Mouse (Mus musculus): Measurements from ENCODE around the gene Ripor1. TPM values are rescaled to one million over a fixed set of nuclear protein-coding genes. Genes with fewer than 3 reads are reported as not detected.

Ripor1 gene
- polyA plus RNA-seq, 1 experiment from 2014 or later, result 30.6 TPM

DNA sequence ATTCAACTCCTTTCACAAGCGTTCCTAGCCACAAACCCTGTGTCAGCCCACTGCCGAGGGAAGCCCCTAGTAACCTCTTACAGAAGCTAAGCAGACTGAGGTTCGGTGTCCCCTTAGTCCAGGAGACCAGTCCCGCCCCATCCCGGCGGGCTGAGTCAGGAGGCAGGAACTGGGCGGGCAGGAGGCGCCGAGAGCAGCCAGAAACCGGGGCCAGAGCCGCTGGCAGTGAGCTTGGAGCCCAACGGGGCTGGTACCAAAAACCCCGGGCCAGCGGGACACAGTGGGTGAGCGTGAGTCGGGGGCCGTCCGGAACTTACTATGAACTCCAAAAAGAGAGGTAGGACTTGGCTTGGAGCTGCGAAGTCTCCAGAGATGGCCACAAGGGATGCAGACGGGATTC, 8.0 kb downstream of the Ripor1 start:
- no peaks in the 10 kb centered on the region for H3K9me3 ChIP-seq (ENCODE audit: control insufficient read depth, low read length)
- ATAC-seq (ENCODE audit: low FRiP score) (no peak), DNase-seq (ENCODE audit: low spot score) (no peak)
- peaks cover 15% of the 10 kb centered on the region for H3K4me1 ChIP-seq (replicated peaks; ENCODE audit: control insufficient read depth, insufficient read depth, low read length)
- H3K4me2 ChIP-seq (replicated peaks), result peak overlapping the region; percentile 71
- H3K27me3 ChIP-seq (ENCODE audit: control insufficient read depth, insufficient read depth, low read length), result peaks cover 27% of the 10 kb centered on the region
- 2% methylated on average over 20 of the region's 20 CpGs for WGBS
- H3K36me3 ChIP-seq (replicated peaks; ENCODE audit: control insufficient read depth, insufficient read depth), result peaks cover 34% of the 10 kb centered on the region
- no peak overlapping the region for H3K27ac ChIP-seq
- peak overlapping the region; percentile 9; the same call in 1 of the 2 replicates for H3K4me3 ChIP-seq (replicated peaks; ENCODE audit: low read length)
- peak overlapping the region; percentile 24; the same call in 1 of the 2 replicates for H3K9ac ChIP-seq

DNA sequence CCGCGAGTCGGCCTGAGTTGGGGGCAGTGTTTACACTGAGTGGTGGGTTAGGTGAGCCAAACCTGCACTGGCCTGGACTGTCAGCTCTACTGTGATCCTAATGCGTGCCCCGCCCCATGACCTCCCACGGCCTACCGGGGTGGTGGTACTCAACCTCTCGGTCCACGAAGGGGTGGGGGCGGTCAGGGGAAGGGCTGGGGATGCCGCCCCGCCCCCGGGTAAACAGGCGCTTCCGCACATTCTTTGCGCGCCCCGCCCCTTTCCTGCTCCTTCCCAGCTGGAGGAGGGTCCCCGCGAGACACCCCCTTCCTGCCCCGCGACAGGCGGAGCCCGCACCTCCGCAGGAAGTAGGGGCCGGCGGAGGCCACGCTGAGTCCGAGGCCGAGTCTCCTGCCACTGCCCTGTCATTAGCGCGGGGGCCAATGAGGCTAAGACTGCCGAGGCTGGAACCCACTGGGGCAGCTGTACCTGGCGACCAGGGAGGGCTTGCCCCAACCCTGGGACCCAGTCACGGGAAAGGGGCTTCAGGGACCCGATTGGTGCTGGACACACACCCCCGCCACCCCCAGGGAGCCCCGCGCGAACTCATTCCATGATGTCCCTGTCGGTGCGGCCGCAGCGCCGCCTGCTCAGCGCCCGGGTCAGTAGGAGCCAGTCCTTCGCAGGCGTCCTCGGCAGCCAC, 8.9 kb downstream of the Ripor1 start:
- peak; percentile 35; the same call in 1 of the 2 replicates for ATAC-seq (ENCODE audit: low FRiP score)
- peaks cover 27% of the 10 kb centered on the region for H3K27me3 ChIP-seq (ENCODE audit: control insufficient read depth, insufficient read depth, low read length)

DNA sequence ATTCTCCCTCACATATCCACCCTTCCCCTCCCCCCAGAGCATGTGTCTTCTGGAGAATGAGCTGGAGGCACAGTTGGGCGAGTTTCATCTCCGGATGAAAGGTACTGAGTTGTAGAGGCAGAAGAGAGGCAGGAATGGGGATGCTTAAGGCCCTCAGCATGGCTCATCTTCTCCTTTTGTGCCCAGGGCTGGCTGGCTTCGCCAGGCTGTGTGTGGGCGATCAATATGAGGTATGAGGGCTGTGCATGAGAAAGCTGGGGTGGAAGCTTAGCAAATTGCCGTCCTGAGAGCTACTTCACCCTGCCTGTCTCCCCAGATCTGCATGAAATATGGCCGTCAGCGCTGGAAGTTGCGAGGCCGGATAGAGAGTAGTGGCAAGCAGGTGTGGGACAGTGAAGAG, 10.9 kb downstream of the Ripor1 start:
- H3K4me2 ChIP-seq (replicated peaks), result no peak overlapping the region
- ATAC-seq (ENCODE audit: low FRiP score) (no peak), DNase-seq (ENCODE audit: low spot score) (no peak)
- H3K9ac ChIP-seq, result no peak overlapping the region
- peaks cover 27% of the 10 kb centered on the region for H3K27me3 ChIP-seq (ENCODE audit: control insufficient read depth, insufficient read depth, low read length)
- H3K4me3 ChIP-seq (replicated peaks; ENCODE audit: low read length), result no peak overlapping the region
- H3K27ac ChIP-seq, result no peak overlapping the region
- H3K36me3 ChIP-seq (replicated peaks; ENCODE audit: control insufficient read depth, insufficient read depth), result peaks cover 63% of the 10 kb centered on the region
- H3K4me1 ChIP-seq (replicated peaks; ENCODE audit: control insufficient read depth, insufficient read depth, low read length), result peaks cover 15% of the 10 kb centered on the region
- no peaks in the 10 kb centered on the region for H3K9me3 ChIP-seq (ENCODE audit: control insufficient read depth, low read length)
- WGBS, result 91% methylated on average over 9 of the region's 9 CpGs

More for the DNA sequence above, 8.9 kb downstream of the Ripor1 start:
- H3K36me3 ChIP-seq (replicated peaks; ENCODE audit: control insufficient read depth, insufficient read depth), result peaks cover 43% of the 10 kb centered on the region
- peak overlapping the region; percentile 71 for H3K4me2 ChIP-seq (replicated peaks)
- no peak overlapping the region for H3K27ac ChIP-seq
- no peaks in the 10 kb centered on the region for H3K9me3 ChIP-seq (ENCODE audit: control insufficient read depth, low read length)
- H3K4me1 ChIP-seq (replicated peaks; ENCODE audit: control insufficient read depth, insufficient read depth, low read length), result peaks cover 15% of the 10 kb centered on the region
- 1% methylated on average over 50 of the region's 50 CpGs for WGBS
- H3K4me3 ChIP-seq (replicated peaks; ENCODE audit: low read length), result peak overlapping the region; percentile 36
- H3K9ac ChIP-seq, result peak overlapping the region; percentile 47
- DNase-seq (ENCODE audit: low spot score), result no peak

DNA sequence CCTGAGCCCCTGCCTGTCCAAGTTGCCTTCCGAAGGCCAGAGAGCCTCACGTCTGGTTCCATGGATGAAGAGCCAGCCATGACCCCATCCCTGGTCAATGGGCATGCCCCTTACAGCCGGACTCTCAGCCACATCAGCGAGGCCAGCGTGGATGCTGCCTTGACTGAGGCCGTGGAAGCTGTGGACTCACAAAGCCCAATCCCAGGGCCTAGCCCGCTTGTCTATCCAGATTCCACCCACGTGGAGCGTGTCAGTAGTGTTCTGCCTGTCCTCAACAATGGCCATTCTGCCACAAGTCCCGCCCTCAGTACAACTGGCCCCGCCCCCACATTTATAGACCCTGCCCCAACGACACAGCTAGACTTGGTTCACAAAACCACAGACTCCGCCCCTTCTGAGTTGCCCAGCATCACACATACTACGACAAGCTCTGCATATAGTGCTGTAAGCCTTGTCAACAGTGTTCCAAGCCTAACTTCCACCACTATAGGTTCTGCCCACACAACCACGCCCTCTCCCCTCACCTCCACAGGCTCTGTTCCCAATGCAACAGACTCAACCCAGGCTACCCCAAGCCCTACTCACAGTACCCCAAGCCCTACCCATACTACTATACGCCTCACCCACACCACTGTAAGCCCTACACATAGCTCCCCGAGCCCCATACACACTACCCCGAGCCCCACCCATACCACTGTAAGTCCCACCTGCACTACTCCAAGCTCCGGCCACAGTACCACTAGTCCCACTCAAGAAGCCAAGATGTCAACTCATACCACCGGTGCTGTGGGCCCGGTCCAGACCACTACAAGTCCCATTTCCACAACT, 12.6 kb downstream of the Ripor1 start:
- 89% methylated on average over 21 of the region's 21 CpGs for WGBS
- H3K27ac ChIP-seq, result no peak overlapping the region
- DNase-seq (ENCODE audit: low spot score), result no peak

GRCm38 (mm10) chr8:105618279-105618634, 13.2 kb downstream of the Ripor1 start:
- no peak overlapping the region for H3K4me3 ChIP-seq (replicated peaks; ENCODE audit: low read length)
- H3K4me2 ChIP-seq (replicated peaks), result no peak overlapping the region
- peaks cover 84% of the 10 kb centered on the region for H3K36me3 ChIP-seq (replicated peaks; ENCODE audit: control insufficient read depth, insufficient read depth)
- H3K9ac ChIP-seq, result no peak overlapping the region
- peaks cover 17% of the 10 kb centered on the region for H3K4me1 ChIP-seq (replicated peaks; ENCODE audit: control insufficient read depth, insufficient read depth, low read length)
- DNase-seq (ENCODE audit: low spot score), result no peak
- ATAC-seq (ENCODE audit: low FRiP score), result no peak
- 93% methylated on average over 5 of the region's 5 CpGs for WGBS
- no peak overlapping the region for H3K27ac ChIP-seq
- H3K9me3 ChIP-seq (ENCODE audit: control insufficient read depth, low read length), result no peaks in the 10 kb centered on the region
- H3K27me3 ChIP-seq (ENCODE audit: control insufficient read depth, insufficient read depth, low read length), result peaks cover 9% of the 10 kb centered on the region

More for the DNA sequence above, 12.6 kb downstream of the Ripor1 start:
- Histone ChIP-seq H3K36me3 (replicated peaks; ENCODE audit: control insufficient read depth, insufficient read depth) (peaks cover 78% of the 10 kb centered on the region), H3K27me3 (ENCODE audit: control insufficient read depth, insufficient read depth, low read length) (peaks cover 15% of the 10 kb centered on the region), H3K4me2 (replicated peaks) (no peak overlapping the region), H3K4me3 (replicated peaks; ENCODE audit: low read length) (no peak overlapping the region), H3K4me1 (replicated peaks; ENCODE audit: control insufficient read depth, insufficient read depth, low read length) (peaks cover 17% of the 10 kb centered on the region), H3K9ac (no peak overlapping the region), H3K9me3 (ENCODE audit: control insufficient read depth, low read length) (no peaks in the 10 kb centered on the region)
- 0 out of 2 replicates have a peak, but pooled peaks have one; percentile 13 for ATAC-seq (ENCODE audit: low FRiP score)

DNA sequence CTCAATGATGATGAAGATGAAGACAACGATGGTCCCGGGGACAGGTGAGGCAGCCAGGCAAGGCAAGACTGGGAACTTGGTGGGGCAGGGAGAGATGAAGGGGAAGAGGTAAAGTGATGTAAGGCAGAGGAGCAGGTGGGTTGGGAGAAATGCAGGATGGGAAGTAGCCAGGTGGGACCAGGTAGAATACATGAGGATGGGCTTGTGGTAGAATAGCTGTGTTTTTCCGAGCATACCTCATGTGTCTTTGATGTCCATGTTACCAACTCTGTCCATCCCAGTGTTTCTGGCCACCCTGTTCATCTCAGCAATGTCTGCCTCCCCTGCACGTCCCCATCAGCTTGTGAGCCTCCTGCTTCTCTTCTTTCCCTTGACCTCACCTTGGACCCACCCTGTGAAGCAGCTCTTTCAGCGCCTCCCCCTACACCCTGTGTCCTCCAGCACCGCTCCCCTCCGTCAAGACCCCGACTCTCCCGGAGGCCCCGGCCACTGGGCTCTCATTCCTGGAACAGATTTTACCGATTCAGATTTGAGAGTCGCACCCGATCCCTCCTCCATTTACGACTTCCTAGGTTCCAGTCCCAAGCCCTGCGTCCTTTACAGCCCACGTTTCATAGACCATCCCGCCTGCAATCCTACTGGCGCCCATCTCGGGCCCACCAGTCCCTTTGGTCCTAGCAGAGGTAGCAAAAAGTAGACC, 14.0 kb downstream of the Ripor1 start:
- no peak overlapping the region for H3K9ac ChIP-seq
- 95% methylated on average over 19 of the region's 19 CpGs for WGBS
- no peak overlapping the region for H3K4me2 ChIP-seq (replicated peaks)
- peaks cover 11% of the 10 kb centered on the region for H3K4me1 ChIP-seq (replicated peaks; ENCODE audit: control insufficient read depth, insufficient read depth, low read length)
- DNase-seq (ENCODE audit: low spot score), result no peak
- no peaks in the 10 kb centered on the region for H3K9me3 ChIP-seq (ENCODE audit: control insufficient read depth, low read length)
- H3K27ac ChIP-seq, result no peak overlapping the region
- peaks cover 9% of the 10 kb centered on the region; the same call in 1 of the 2 replicates for H3K27me3 ChIP-seq (ENCODE audit: control insufficient read depth, insufficient read depth, low read length)
- ATAC-seq (ENCODE audit: low FRiP score), result no peak
- peaks cover 86% of the 10 kb centered on the region for H3K36me3 ChIP-seq (replicated peaks; ENCODE audit: control insufficient read depth, insufficient read depth)
- no peak overlapping the region for H3K4me3 ChIP-seq (replicated peaks; ENCODE audit: low read length)

GRCm38 (mm10) chr8:105620211-105620610, 15.2 kb downstream of the Ripor1 start:
- DNase-seq (ENCODE audit: low spot score) (no peak), ATAC-seq (ENCODE audit: low FRiP score) (no peak)
- no peak overlapping the region for H3K27ac ChIP-seq
- H3K4me2 ChIP-seq (replicated peaks), result no peak overlapping the region
- H3K4me1 ChIP-seq (replicated peaks; ENCODE audit: control insufficient read depth, insufficient read depth, low read length), result 0 out of 2 replicates have a peak, but pooled peaks cover 7% of the 10 kb centered on the region
- no peaks in the 10 kb centered on the region for H3K27me3 ChIP-seq (ENCODE audit: control insufficient read depth, insufficient read depth, low read length)
- peaks cover 86% of the 10 kb centered on the region for H3K36me3 ChIP-seq (replicated peaks; ENCODE audit: control insufficient read depth, insufficient read depth)
- WGBS, result 90% methylated on average over 19 of the region's 19 CpGs
- no peaks in the 10 kb centered on the region for H3K9me3 ChIP-seq (ENCODE audit: control insufficient read depth, low read length)
- H3K4me3 ChIP-seq (replicated peaks; ENCODE audit: low read length), result no peak overlapping the region
- no peak overlapping the region for H3K9ac ChIP-seq

GRCm38 (mm10) chr8:105620946-105621720, 16.1 kb downstream of the Ripor1 start:
- DNase-seq (ENCODE audit: low spot score), result no peak
- no peak overlapping the region for H3K4me2 ChIP-seq (replicated peaks)
- 91% methylated on average over 21 of the region's 21 CpGs for whole genome bisulfite sequencing
- no peak overlapping the region for H3K4me3 ChIP-seq (replicated peaks; ENCODE audit: low read length)
- 0 out of 2 replicates have a peak, but pooled peaks cover 7% of the 10 kb centered on the region for H3K4me1 ChIP-seq (replicated peaks; ENCODE audit: control insufficient read depth, insufficient read depth, low read length)
- H3K9me3 ChIP-seq (ENCODE audit: control insufficient read depth, low read length), result no peaks in the 10 kb centered on the region
- no peak for ATAC-seq (ENCODE audit: low FRiP score)
- no peak overlapping the region for H3K9ac ChIP-seq
- H3K36me3 ChIP-seq (replicated peaks; ENCODE audit: control insufficient read depth, insufficient read depth), result peaks cover 77% of the 10 kb centered on the region
- peak overlapping the region; percentile 60; the same call in 1 of the 2 replicates for H3K27ac ChIP-seq
- no peaks in the 10 kb centered on the region for H3K27me3 ChIP-seq (ENCODE audit: control insufficient read depth, insufficient read depth, low read length)
